Mouse (Mus musculus): ENCODE measurements around the gene Col11a2.

DNA sequence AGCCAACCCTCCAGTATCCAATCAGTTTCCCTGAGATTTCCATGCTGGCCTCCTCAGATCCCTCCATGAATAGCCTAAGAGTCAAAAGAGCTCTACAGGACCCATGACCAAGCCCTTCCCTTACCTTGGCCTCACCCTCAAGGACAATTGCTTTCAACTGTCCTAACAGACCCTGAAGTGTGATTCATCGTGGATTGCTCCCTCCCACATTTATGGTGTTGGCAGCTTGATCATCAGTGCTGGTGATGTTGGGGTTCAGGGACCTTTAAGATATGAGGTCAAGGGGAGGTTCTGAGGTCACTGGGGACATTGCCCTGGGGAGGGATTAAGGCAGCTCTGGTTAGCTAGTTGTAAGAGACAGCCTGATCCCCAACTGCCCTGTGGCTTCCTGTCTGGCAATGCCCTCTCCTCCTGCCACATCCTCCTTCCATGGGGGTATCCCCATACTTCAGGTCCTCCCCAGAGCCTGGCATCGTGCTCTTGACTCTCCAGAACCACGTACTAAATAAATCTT lies 57.3 kb downstream of the Col11a2 start:
- no peak for TF ChIP-seq CTCF (IDR thresholded peaks at IDR 0.05; ENCODE audit: low read depth)
- no peak for TF ChIP-seq EP300 (IDR thresholded peaks at IDR 0.05; ENCODE audit: low read depth)

Data from liver, embryonic 14.5 days (tissue).